Mouse (Mus musculus) heart, postnatal 0 days (tissue): ENCODE measurements around the gene Icmt. TPM values are rescaled to one million over a fixed set of nuclear protein-coding genes. Genes with fewer than 3 reads are reported as not detected.

ENCODE experiments used
- ATAC-seq: fragments of 200-750 bp; cut with Nextera tagmentation; 2 replicates; pipeline ENCODE4 v1.8.0; 2017; ENCODE audit warnings: low read depth, moderate number of reproducible peaks, moderate library complexity; ENCODE audit not compliant: insufficient read depth
- DNase-seq: peaks from one replicate; pipeline ENCODE4 v3.0.0-alpha.2; 2016; ENCODE audit warnings: low spot score
- H3K27ac ChIP-seq: fragments of 300-500 bp; sonication (generic); 2 replicates; pipeline ENCODE4 v1.5.1; 2014; ENCODE audit warnings: low read depth, mild to moderate bottlenecking
- H3K27me3 ChIP-seq: fragments of 300-500 bp; sonication (generic); 2 replicates; pipeline ENCODE4 v1.6.1; 2014; ENCODE audit warnings: low read length, mixed read lengths; ENCODE audit not compliant: control insufficient read depth, insufficient read depth
- H3K36me3 ChIP-seq: fragments of 300-500 bp; sonication (generic); replicated peaks from 2 replicates; pipeline ENCODE4 v1.6.1; 2014; ENCODE audit warnings: low read length, mixed read lengths; ENCODE audit not compliant: control insufficient read depth, insufficient read depth
- H3K4me1 ChIP-seq: fragments of 300-500 bp; sonication (generic); 2 replicates; pipeline ENCODE4 v1.6.1; 2014; ENCODE audit warnings: antibody characterized with exemption; ENCODE audit not compliant: control insufficient read depth, insufficient read depth
- H3K4me2 ChIP-seq: fragments of 300-500 bp; sonication (generic); 2 replicates; pipeline ENCODE4 v1.6.1; 2014; ENCODE audit warnings: low read depth, mild to moderate bottlenecking, low read length, moderate library complexity
- H3K4me3 ChIP-seq: fragments of 300-500 bp; sonication (generic); 2 replicates; pipeline ENCODE4 v1.5.1; 2014; ENCODE audit warnings: low read depth, low read length
- H3K9ac ChIP-seq: fragments of 300-500 bp; sonication (generic); replicated peaks from 2 replicates; pipeline ENCODE4 v1.6.1; 2014; ENCODE audit warnings: low read depth, low read length, mixed read lengths
- H3K9me3 ChIP-seq: fragments of 300-500 bp; sonication (generic); replicated peaks from 2 replicates; pipeline ENCODE4 v1.6.1; 2016; ENCODE audit warnings: low read length; ENCODE audit not compliant: control insufficient read depth
- CTCF ChIP-seq: IDR thresholded peaks from 2 replicates; pipeline ENCODE4 v1.5.1; 2016; ENCODE audit warnings: antibody characterized with exemption, control low read depth, low read depth
- EP300 ChIP-seq: IDR thresholded peaks from 2 replicates; pipeline ENCODE4 v1.6.1; 2016; ENCODE audit warnings: antibody characterized with exemption, low read depth
- WGBS: fragments of 180-500 bp; shearing (Covaris S2); extraction: QIAGEN DNeasy Blood & Tissue Kit; methylation state at CpG from one replicate; pipeline ENCODE4 v1.1.7; 2014; 5-methylcytosine and 5-hydroxymethylcytosine counted together
- polyA plus RNA-seq: library from polyadenylated mRNA; unstranded; fragments of >200 nt; fragmentation: Nextera tagmentation; extraction: Ambion mirVana; gene quantifications from 2 replicates; pipeline ENCODE4 v1.2.1, GENCODE M21; 2015
- total RNA-seq: library from RNA; depleted of rRNA; stranded (reverse); fragments of >200 nt; gene quantifications from 2 replicates; pipeline ENCODE4 v1.2.3, GENCODE M21; 2014; ENCODE audit warnings: low replicate concordance

The Icmt gene
- total and polyA plus RNA-seq, 2 experiments from 2014 or later = 15.0 to 38.0 TPM

DNA sequence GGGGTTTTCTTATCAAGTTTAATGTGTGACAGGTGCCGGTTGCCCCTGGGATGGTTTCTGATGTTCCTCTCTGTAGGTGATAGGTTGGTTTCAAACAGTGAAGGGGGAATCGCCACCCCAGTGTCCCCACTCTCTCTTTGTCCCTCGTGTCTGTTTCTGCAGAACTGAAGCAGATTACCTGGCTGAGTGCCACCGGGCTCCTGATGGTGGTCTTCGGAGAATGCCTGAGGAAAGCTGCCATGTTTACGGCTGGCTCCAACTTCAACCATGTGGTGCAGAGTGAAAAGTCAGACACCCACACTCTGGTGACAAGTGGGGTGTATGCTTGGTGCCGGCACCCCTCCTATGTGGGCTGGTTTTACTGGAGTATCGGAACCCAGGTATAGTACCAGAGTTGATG lies 3.3 kb downstream of the Icmt start:
- 88% methylated on average over 8 of the region's 8 CpGs for WGBS

DNA sequence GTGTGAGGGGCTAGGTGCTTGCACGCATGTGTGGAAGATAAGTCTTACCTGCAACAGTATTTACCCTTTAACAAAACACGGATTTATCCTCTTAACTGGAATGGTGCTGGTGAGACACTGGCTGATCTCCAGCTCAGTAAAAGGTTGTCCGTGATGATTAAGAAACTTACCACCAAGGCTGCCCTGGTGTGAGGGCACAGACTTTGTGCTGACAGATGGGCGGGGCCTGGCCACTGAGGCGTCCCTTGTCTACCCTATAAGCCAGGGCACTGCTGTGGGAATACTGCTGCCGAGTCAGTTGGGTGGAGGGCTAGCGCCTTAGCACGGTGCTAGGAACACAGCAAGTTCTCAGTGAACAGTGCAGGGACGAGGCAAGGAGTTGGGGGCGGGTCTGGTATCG lies 5.0 kb downstream of the Icmt start:
- no peak overlapping the region for H3K4me2 ChIP-seq
- DNase-seq = no peak
- ATAC-seq = no peak
- WGBS = 74% methylated on average over 11 of the region's 11 CpGs
- H3K9ac ChIP-seq = no peak overlapping the region
- H3K4me1 ChIP-seq = peaks cover 6% of the 10 kb centered on the region; the same call in 1 of the 2 replicates
- no peaks in the 10 kb centered on the region for H3K9me3 ChIP-seq
- TF ChIP-seq EP300 = no peak
- TF ChIP-seq CTCF = no peak
- H3K27me3 ChIP-seq = no peaks in the 10 kb centered on the region
- H3K36me3 ChIP-seq = peaks cover 54% of the 10 kb centered on the region
- H3K4me3 ChIP-seq = no peak overlapping the region
- H3K27ac ChIP-seq = no peak overlapping the region

More for the DNA sequence above, 3.3 kb downstream of the Icmt start:
- H3K36me3 ChIP-seq = peaks cover 42% of the 10 kb centered on the region
- H3K4me2 ChIP-seq = no peak overlapping the region
- H3K27me3 ChIP-seq = no peaks in the 10 kb centered on the region
- H3K4me1 ChIP-seq = peaks cover 10% of the 10 kb centered on the region; the same call in 1 of the 2 replicates
- H3K9ac ChIP-seq = no peak overlapping the region
- no peaks in the 10 kb centered on the region for H3K9me3 ChIP-seq
- H3K4me3 ChIP-seq = no peak overlapping the region
- no peak for ATAC-seq
- no peak for DNase-seq
- H3K27ac ChIP-seq = no peak overlapping the region
- no peak for TF ChIP-seq CTCF
- TF ChIP-seq EP300 = no peak

DNA sequence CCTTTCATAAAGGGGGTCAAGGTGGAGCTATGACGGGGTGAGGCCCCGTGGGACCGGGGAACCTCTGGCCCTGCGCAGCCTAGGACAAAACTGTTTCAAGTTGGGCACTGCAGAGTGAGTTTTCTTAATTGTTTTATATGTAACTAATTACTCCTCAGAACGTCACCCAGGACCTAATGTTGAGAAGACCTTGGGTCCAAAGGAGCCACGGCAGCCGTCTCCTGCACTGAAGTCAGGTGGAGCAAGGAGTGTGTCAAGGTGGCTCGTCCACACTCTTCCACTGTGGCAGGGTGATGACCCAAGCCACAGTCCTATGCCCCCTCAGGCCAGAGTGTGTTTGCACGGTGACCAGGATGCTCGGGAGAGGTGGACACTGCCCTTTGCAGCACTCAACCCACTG lies 6.1 kb downstream of the Icmt start:
- no peak overlapping the region for H3K4me3 ChIP-seq
- no peak for TF ChIP-seq CTCF
- no peak for TF ChIP-seq EP300
- WGBS = 92% methylated on average over 10 of the region's 10 CpGs

DNA sequence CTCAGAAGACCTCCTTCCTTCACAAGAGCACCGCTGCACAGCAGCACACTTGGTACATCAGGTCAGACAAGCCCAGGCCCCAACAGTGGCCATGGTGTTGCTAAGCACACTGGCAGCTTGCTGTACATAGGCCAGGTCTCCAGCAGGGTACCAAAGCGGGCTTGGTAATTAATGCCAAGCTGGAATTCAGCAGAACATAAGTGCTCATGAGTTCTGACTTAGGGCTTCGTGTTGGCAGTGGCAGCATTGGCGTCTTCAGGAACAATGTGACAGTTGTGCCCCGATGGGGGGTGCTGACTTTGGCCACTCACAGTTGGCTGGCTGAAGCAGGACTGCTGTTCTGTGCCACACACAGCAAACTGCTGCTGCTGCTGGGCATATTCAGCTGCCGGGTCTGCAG lies 7.7 kb downstream of the Icmt start:
- H3K27me3 ChIP-seq = no peaks in the 10 kb centered on the region
- H3K27ac ChIP-seq = no peak overlapping the region
- no peaks in the 10 kb centered on the region for H3K4me1 ChIP-seq
- H3K36me3 ChIP-seq = peaks cover 76% of the 10 kb centered on the region
- ATAC-seq (no peak), DNase-seq (no peak)
- WGBS = 85% methylated on average over 6 of the region's 6 CpGs
- no peak overlapping the region for H3K9ac ChIP-seq
- H3K4me2 ChIP-seq = no peak overlapping the region
- no peaks in the 10 kb centered on the region for H3K9me3 ChIP-seq
- TF ChIP-seq CTCF (no peak), EP300 (no peak)
- H3K4me3 ChIP-seq = no peak overlapping the region

More for the DNA sequence above, 6.1 kb downstream of the Icmt start:
- H3K4me1 ChIP-seq = peaks cover 2% of the 10 kb centered on the region; the same call in 1 of the 2 replicates
- DNase-seq (no peak), ATAC-seq (no peak)
- H3K27ac ChIP-seq = no peak overlapping the region
- peaks cover 65% of the 10 kb centered on the region for H3K36me3 ChIP-seq
- no peaks in the 10 kb centered on the region for H3K9me3 ChIP-seq
- no peak overlapping the region for H3K9ac ChIP-seq
- no peak overlapping the region for H3K4me2 ChIP-seq
- no peaks in the 10 kb centered on the region for H3K27me3 ChIP-seq

DNA sequence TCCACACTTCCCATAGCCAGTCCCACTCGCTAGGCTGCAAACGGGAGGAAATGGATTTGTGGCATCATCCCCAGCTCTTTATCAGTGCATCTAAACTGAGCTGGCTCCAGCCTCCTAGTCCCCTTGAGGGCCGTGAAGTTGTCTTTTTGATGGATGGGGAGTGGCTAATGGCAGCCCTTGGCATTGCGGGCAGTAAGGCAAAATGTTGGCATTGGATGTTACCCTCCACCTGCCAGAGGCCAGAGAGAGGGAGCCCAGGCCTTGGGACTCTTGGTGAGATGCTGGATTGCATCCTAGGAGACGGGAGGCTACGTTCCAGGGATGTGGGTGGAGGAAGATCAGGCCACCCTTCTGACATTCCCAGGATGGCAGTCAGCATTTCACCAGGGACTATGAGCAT lies 9.0 kb downstream of the Icmt start:
- Histone ChIP-seq H3K4me1 (no peaks in the 10 kb centered on the region), H3K36me3 (peaks cover 71% of the 10 kb centered on the region), H3K4me3 (no peak overlapping the region), H3K9me3 (no peaks in the 10 kb centered on the region), H3K4me2 (no peak overlapping the region), H3K27ac (no peak overlapping the region), H3K9ac (no peak overlapping the region), H3K27me3 (no peaks in the 10 kb centered on the region)
- TF ChIP-seq EP300 (no peak), CTCF (no peak)
- 68% methylated on average over 6 of the region's 6 CpGs for WGBS
- no peak for ATAC-seq
- no peak for DNase-seq

DNA sequence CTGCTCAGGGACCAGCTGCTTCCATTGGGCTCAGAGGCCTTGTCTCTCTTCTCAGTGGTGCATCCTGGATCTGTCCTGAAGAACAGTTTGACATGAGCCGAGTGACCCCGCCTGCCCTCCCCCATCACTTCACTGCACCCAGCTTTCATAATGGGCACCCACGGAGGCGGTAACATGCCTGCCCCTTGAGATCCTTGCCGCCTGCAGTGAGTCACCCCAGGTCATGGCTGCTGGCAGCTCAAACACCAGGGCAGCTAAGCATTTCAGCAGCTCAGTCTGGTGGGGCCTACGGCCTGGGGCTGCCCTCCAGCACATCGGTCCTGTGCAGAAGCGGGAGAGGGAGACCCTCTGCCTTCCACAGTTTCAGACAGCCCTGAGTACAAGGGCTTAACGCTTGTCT lies 10.5 kb downstream of the Icmt start:
- Histone ChIP-seq H3K36me3 (peaks cover 73% of the 10 kb centered on the region), H3K27me3 (peaks cover 3% of the 10 kb centered on the region; the same call in 1 of the 2 replicates), H3K4me3 (no peak overlapping the region), H3K4me2 (no peak overlapping the region), H3K9ac (no peak overlapping the region), H3K9me3 (no peaks in the 10 kb centered on the region), H3K27ac (no peak overlapping the region), H3K4me1 (no peaks in the 10 kb centered on the region)
- ATAC-seq (no peak), DNase-seq (no peak)
- TF ChIP-seq CTCF (no peak), EP300 (no peak)
- 74% methylated on average over 9 of the region's 9 CpGs for WGBS
